ENCODE assay signal across 8 mouse cellular contexts in the genomic region with DNA sequence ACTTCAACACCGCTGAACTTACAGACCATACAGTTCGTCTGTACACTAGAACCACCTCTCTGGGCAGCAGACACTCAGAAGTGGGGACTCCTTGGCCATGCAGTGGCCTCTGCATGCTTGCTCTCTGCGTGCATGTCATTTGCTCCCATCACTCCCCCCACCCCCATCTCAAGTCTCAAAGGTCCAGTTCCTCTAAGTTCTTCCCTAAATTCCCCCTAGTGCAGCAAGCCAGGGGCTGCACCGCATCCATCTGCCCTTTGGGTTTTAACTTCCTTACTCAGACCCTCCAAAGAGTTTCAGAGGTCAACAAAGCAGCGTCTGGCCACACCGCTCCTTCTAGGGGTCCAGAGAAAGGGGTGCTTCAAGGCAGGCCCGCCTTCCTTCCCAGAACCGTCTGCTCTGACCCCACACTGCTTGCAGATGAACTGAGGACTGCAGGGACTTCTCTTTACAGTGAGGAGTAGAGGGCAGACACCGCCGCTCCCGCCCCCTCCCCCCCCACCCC. TPM values are rescaled to one million over a fixed set of nuclear protein-coding genes. Genes with fewer than 3 reads are reported as not detected.
DNase-seq lines count a peak whose midpoint lies in the region; ATAC-seq and TF ChIP-seq lines count a peak whose summit lies in the region.

No protein-coding gene starts in this region.

- H3K4me2 ChIP-seq in midbrain, embryonic 11.5 days, result no peak overlapping the region
- no peak overlapping the region for H3K4me2 ChIP-seq in midbrain, embryonic 16.5 days (ENCODE audit: low read length)
- H3K4me2 ChIP-seq in midbrain, postnatal 0 days (ENCODE audit: low read depth, low read length, poor library complexity, severe bottlenecking), result no peak overlapping the region

- H3K4me3 ChIP-seq in midbrain, embryonic 11.5 days (ENCODE audit: low read depth, low read length), result no peak overlapping the region
- H3K4me3 ChIP-seq in midbrain, embryonic 16.5 days (ENCODE audit: low read depth, low read length), result no peak overlapping the region
- no peak overlapping the region for H3K4me3 ChIP-seq in midbrain, postnatal 0 days (ENCODE audit: low read depth, low read length)

- DNase-seq in midbrain, embryonic 11.5 days (ENCODE audit: low spot score, missing footprints), result no peak
- DNase-seq in kidney, postnatal 10 days, result peak; percentile 41
- no peak for DNase-seq in midbrain, postnatal 0 days (ENCODE audit: low spot score)
- no peak for DNase-seq in right cerebral cortex, adult 2 months (ENCODE audit: low spot score in 2 of 2)
- DNase-seq in MN1 (ENCODE audit: low spot score), result no peak
- no peak for DNase-seq in testis, postnatal 10 days (ENCODE audit: low spot score)

- H3K9ac ChIP-seq in midbrain, embryonic 11.5 days (ENCODE audit: low read length), result 0 out of 2 replicates have a peak overlapping the region, but pooled peaks have one; percentile 9
- H3K9ac ChIP-seq in midbrain, embryonic 16.5 days (ENCODE audit: low read depth, low read length), result no peak overlapping the region
- no peak overlapping the region for H3K9ac ChIP-seq in midbrain, postnatal 0 days (replicated peaks; ENCODE audit: low read length, poor library complexity, severe bottlenecking)

- H3K27ac ChIP-seq in midbrain, embryonic 11.5 days (ENCODE audit: low read depth, low read length), result no peak overlapping the region
- no peak overlapping the region for H3K27ac ChIP-seq in midbrain, embryonic 16.5 days (ENCODE audit: low read length)
- peak overlapping the region; percentile 62 for H3K27ac ChIP-seq in midbrain, postnatal 0 days (ENCODE audit: low read depth, low read length)

- H3K36me3 ChIP-seq in midbrain, embryonic 11.5 days (ENCODE audit: control insufficient read depth, insufficient read depth, low read length), result peaks cover 4% of the 10 kb centered on the region; the same call in 1 of the 2 replicates
- 0 out of 2 replicates have a peak, but pooled peaks cover 2% of the 10 kb centered on the region for H3K36me3 ChIP-seq in midbrain, embryonic 16.5 days (ENCODE audit: control insufficient read depth, insufficient read depth, low read length)
- no peaks in the 10 kb centered on the region for H3K36me3 ChIP-seq in midbrain, postnatal 0 days (ENCODE audit: insufficient read depth, low read length)

- H3K4me1 ChIP-seq in midbrain, embryonic 11.5 days (ENCODE audit: control insufficient read depth, insufficient read depth, low read length), result peaks cover 7% of the 10 kb centered on the region
- H3K4me1 ChIP-seq in midbrain, embryonic 16.5 days (ENCODE audit: control insufficient read depth, insufficient read depth, low read length), result peaks cover 4% of the 10 kb centered on the region; the same call in 1 of the 2 replicates
- no peaks in the 10 kb centered on the region for H3K4me1 ChIP-seq in midbrain, postnatal 0 days (ENCODE audit: insufficient read depth, low read length)

- no peaks in the 10 kb centered on the region for H3K27me3 ChIP-seq in midbrain, embryonic 11.5 days (ENCODE audit: control insufficient read depth, insufficient read depth, low read length)
- H3K27me3 ChIP-seq in midbrain, embryonic 16.5 days (ENCODE audit: control insufficient read depth, insufficient read depth, low read depth, low read length), result no peaks in the 10 kb centered on the region
- H3K27me3 ChIP-seq in midbrain, postnatal 0 days (ENCODE audit: insufficient read depth, low read length), result no peaks in the 10 kb centered on the region

- ATAC-seq in midbrain, embryonic 11.5 days (ENCODE audit: low FRiP score), result no peak
- ATAC-seq in midbrain, embryonic 16.5 days, result no peak
- ATAC-seq in erythroid progenitor cell, adult 5-6 weeks (replicated peaks; ENCODE audit: low FRiP score, poor library complexity, severe bottlenecking), result 0 out of 2 replicates have a peak, but pooled peaks have one; percentile 0
- ATAC-seq in midbrain, postnatal 0 days (ENCODE audit: low FRiP score), result no peak

- 26% methylated on average over 11 of the region's 11 CpGs for WGBS in midbrain, embryonic 11.5 days
- 29% methylated on average over 11 of the region's 11 CpGs for WGBS in midbrain, embryonic 16.5 days
- WGBS in midbrain, postnatal 0 days, result 30% methylated on average over 11 of the region's 11 CpGs

- no peaks in the 10 kb centered on the region for H3K9me3 ChIP-seq in midbrain, embryonic 11.5 days (ENCODE audit: control insufficient read depth, low read length)
- H3K9me3 ChIP-seq in midbrain, embryonic 16.5 days (replicated peaks; ENCODE audit: control insufficient read depth, low read length, poor library complexity, severe bottlenecking), result no peaks in the 10 kb centered on the region
- no peaks in the 10 kb centered on the region for H3K9me3 ChIP-seq in midbrain, postnatal 0 days (ENCODE audit: low read length)

- TF ChIP-seq CTCF in midbrain, postnatal 0 days (IDR thresholded peaks at IDR 0.05), result no peak

RNA-seq across cellular contexts. Expression of gene Adamtsl4, which starts 14.0 kb away (rescaled TPM):
- 0.28 and 0.52 TPM in 2 replicates for polyA plus RNA-seq in midbrain, embryonic 11.5 days (2014; fragmentation: Nextera tagmentation; extraction: Ambion mirVana)
- 0.80 and 1.0 TPM in 2 replicates for polyA plus RNA-seq in midbrain, embryonic 16.5 days (2015; fragmentation: Nextera tagmentation; extraction: Ambion mirVana)
- 0.84 TPM in 1 of 2 replicates, not detected in the other for total RNA-seq in erythroid progenitor cell, adult 5-6 weeks (2015; ENCODE audit: low replicate concordance)
- total RNA-seq in erythroid progenitor cell, adult 5-6 weeks (2017; ENCODE audit: low replicate concordance), result 0.39 and 1.2 TPM in 2 replicates
- 1.3 and 1.4 TPM in 2 replicates for total RNA-seq in midbrain, postnatal 0 days (2014; rRNA removed)
- polyA plus RNA-seq in midbrain, postnatal 0 days (2015; fragmentation: Nextera tagmentation; extraction: Ambion mirVana), result 1.0 and 1.4 TPM in 2 replicates

RNA-seq across cellular contexts. Expression of gene Mcl1, which starts 15.2 kb away (rescaled TPM):
- polyA plus RNA-seq in midbrain, embryonic 11.5 days (2014; fragmentation: Nextera tagmentation; extraction: Ambion mirVana), result 74.1 and 79.9 TPM in 2 replicates
- polyA plus RNA-seq in midbrain, embryonic 16.5 days (2015; fragmentation: Nextera tagmentation; extraction: Ambion mirVana), result 37.9 and 43.1 TPM in 2 replicates
- total RNA-seq in erythroid progenitor cell, adult 5-6 weeks (2015; ENCODE audit: low replicate concordance), result 161 and 212 TPM in 2 replicates
- 104 and 138 TPM in 2 replicates for total RNA-seq in erythroid progenitor cell, adult 5-6 weeks (2017; ENCODE audit: low replicate concordance)
- 105 and 136 TPM in 2 replicates for total RNA-seq in midbrain, postnatal 0 days (2014; rRNA removed)
- 35.8 and 42.8 TPM in 2 replicates for polyA plus RNA-seq in midbrain, postnatal 0 days (2015; fragmentation: Nextera tagmentation; extraction: Ambion mirVana)

RNA-seq across cellular contexts. Expression of gene Ensa, which starts 49.0 kb away (rescaled TPM):
- polyA plus RNA-seq in midbrain, embryonic 11.5 days (2014; fragmentation: Nextera tagmentation; extraction: Ambion mirVana), result 88.1 and 93.2 TPM in 2 replicates
- 128 and 131 TPM in 2 replicates for polyA plus RNA-seq in midbrain, embryonic 16.5 days (2015; fragmentation: Nextera tagmentation; extraction: Ambion mirVana)
- 65.4 and 75.3 TPM in 2 replicates for total RNA-seq in erythroid progenitor cell, adult 5-6 weeks (2015; ENCODE audit: low replicate concordance)
- 117 and 119 TPM in 2 replicates for total RNA-seq in erythroid progenitor cell, adult 5-6 weeks (2017; ENCODE audit: low replicate concordance)
- total RNA-seq in midbrain, postnatal 0 days (2014; rRNA removed), result 100 and 124 TPM in 2 replicates
- polyA plus RNA-seq in midbrain, postnatal 0 days (2015; fragmentation: Nextera tagmentation; extraction: Ambion mirVana), result 167 and 169 TPM in 2 replicates
